Mouse (Mus musculus) forebrain, postnatal 0 days (tissue): ENCODE data around the gene Sar1a. TPM values are rescaled to one million over a fixed set of nuclear protein-coding genes. Genes with fewer than 3 reads are reported as not detected.

Experiments used
- ATAC-seq: fragments of 200-750 bp; cut with Nextera tagmentation; 2 replicates; pipeline ENCODE4 v1.8.0; 2017; ENCODE audit warnings: mild to moderate bottlenecking, moderate library complexity
- DNase-seq: peaks from one replicate; pipeline ENCODE4 v3.0.0-alpha.2; 2015
- H3K27ac ChIP-seq: fragments of 300-500 bp; sonication (generic); 2 replicates; pipeline ENCODE4 v1.5.1; 2014; ENCODE audit warnings: low read depth, mild to moderate bottlenecking, antibody characterized with exemption, low read length, moderate library complexity, mixed read lengths
- H3K27me3 ChIP-seq: fragments of 300-500 bp; sonication (generic); 2 replicates; pipeline ENCODE4 v1.6.1; 2014; ENCODE audit warnings: mild to moderate bottlenecking, low read length, mixed read lengths; ENCODE audit not compliant: insufficient read depth
- H3K36me3 ChIP-seq: fragments of 300-500 bp; sonication (generic); 2 replicates; pipeline ENCODE4 v1.6.1; 2014; ENCODE audit warnings: mild to moderate bottlenecking, moderate library complexity; ENCODE audit not compliant: insufficient read depth
- H3K4me1 ChIP-seq: fragments of 300-500 bp; sonication (generic); 2 replicates; pipeline ENCODE4 v1.6.1; 2014; ENCODE audit warnings: antibody characterized with exemption; ENCODE audit not compliant: insufficient read depth
- H3K4me2 ChIP-seq: fragments of 300-500 bp; sonication (generic); 2 replicates; pipeline ENCODE4 v1.6.1; 2014; ENCODE audit warnings: low read depth, mild to moderate bottlenecking, moderate library complexity
- H3K4me3 ChIP-seq: fragments of 300-500 bp; sonication (generic); 2 replicates; pipeline ENCODE4 v1.5.1; 2014; ENCODE audit warnings: low read depth, low read length, mixed read lengths
- H3K9ac ChIP-seq: fragments of 300-500 bp; sonication (generic); 2 replicates; pipeline ENCODE4 v1.6.1; 2014; ENCODE audit warnings: mild to moderate bottlenecking
- H3K9me3 ChIP-seq: fragments of 300-500 bp; sonication (generic); 2 replicates; pipeline ENCODE4 v1.6.1; 2016; ENCODE audit warnings: low read length
- CTCF ChIP-seq: sonication (generic); IDR thresholded peaks from 2 replicates; pipeline ENCODE4 v1.5.1; 2016; ENCODE audit warnings: antibody characterized with exemption, control low read depth, low read depth
- WGBS: fragments of 180-500 bp; shearing (Covaris S2); extraction: QIAGEN DNeasy Blood & Tissue Kit; methylation state at CpG from one replicate; pipeline ENCODE4 v1.1.7; 2014; 5-methylcytosine and 5-hydroxymethylcytosine counted together
- polyA plus RNA-seq: library from polyadenylated mRNA; unstranded; fragments of >200 nt; fragmentation: Nextera tagmentation; extraction: Ambion mirVana; gene quantifications from 2 replicates; pipeline ENCODE4 v1.2.1, GENCODE M21; 2015
- total RNA-seq: library from RNA; depleted of rRNA; stranded (reverse); fragments of >200 nt; gene quantifications from 2 replicates; pipeline ENCODE4 v1.2.3, GENCODE M21; 2014

The Sar1a gene
- total and polyA plus RNA-seq, 2 experiments from 2014 or later, result 213 to 221 TPM

GRCm38 (mm10) chr10:61675935-61676334 is 4.2 kb upstream of the Sar1a start:
- Histone ChIP-seq H3K27me3 (no peaks in the 10 kb centered on the region), H3K9me3 (no peaks in the 10 kb centered on the region), H3K9ac (no peak overlapping the region), H3K27ac (no peak overlapping the region), H3K4me3 (no peak overlapping the region), H3K36me3 (peaks cover 45% of the 10 kb centered on the region), H3K4me1 (peaks cover 2% of the 10 kb centered on the region; the same call in 1 of the 2 replicates), H3K4me2 (no peak overlapping the region)
- DNase-seq, result no peak
- no peak for ATAC-seq
- no peak for TF ChIP-seq CTCF
- WGBS, result 83% methylated on average over 3 of the region's 3 CpGs

- peak; percentile 1; the same call in 1 of the 2 replicates for ATAC-seq
- TF ChIP-seq CTCF, result no peak
Measured at GRCm38 (mm10) chr10:61679545-61679944, 554 bp upstream of the Sar1a start.

GRCm38 (mm10) chr10:61689405-61689804 is 9.3 kb downstream of the Sar1a start:
- Histone ChIP-seq H3K4me2 (no peak overlapping the region), H3K4me3 (no peak overlapping the region), H3K4me1 (no peaks in the 10 kb centered on the region), H3K36me3 (peaks cover 74% of the 10 kb centered on the region), H3K9me3 (no peaks in the 10 kb centered on the region), H3K9ac (no peak overlapping the region), H3K27ac (no peak overlapping the region), H3K27me3 (no peaks in the 10 kb centered on the region)
- no peak for TF ChIP-seq CTCF
- no peak for DNase-seq
- WGBS, result 88% methylated on average over 8 of the region's 8 CpGs
- ATAC-seq, result no peak

More at GRCm38 (mm10) chr10:61679545-61679944, 554 bp upstream of the Sar1a start:
- Histone ChIP-seq H3K9me3 (no peaks in the 10 kb centered on the region), H3K4me3 (peak overlapping the region; percentile 97), H3K27ac (peak overlapping the region; percentile 70), H3K4me1 (peaks cover 7% of the 10 kb centered on the region; the same call in 1 of the 2 replicates), H3K4me2 (peak overlapping the region; percentile 74), H3K27me3 (no peaks in the 10 kb centered on the region), H3K36me3 (peaks cover 13% of the 10 kb centered on the region), H3K9ac (peak overlapping the region; percentile 92)
- no peak for DNase-seq
- WGBS, result 36% methylated on average over 9 of the region's 9 CpGs

GRCm38 (mm10) chr10:61693563-61693962 is 13.5 kb downstream of the Sar1a start:
- 73% methylated on average over 4 of the region's 4 CpGs for WGBS
- H3K4me3 ChIP-seq, result no peak overlapping the region
- 0 out of 2 replicates have a peak, but pooled peaks cover 11% of the 10 kb centered on the region for H3K4me1 ChIP-seq
- H3K27me3 ChIP-seq, result no peaks in the 10 kb centered on the region
- no peak overlapping the region for H3K27ac ChIP-seq
- H3K4me2 ChIP-seq, result no peak overlapping the region
- no peaks in the 10 kb centered on the region for H3K9me3 ChIP-seq
- ATAC-seq (no peak), DNase-seq (no peak)
- TF ChIP-seq CTCF, result no peak
- no peak overlapping the region for H3K9ac ChIP-seq
- peaks cover 45% of the 10 kb centered on the region for H3K36me3 ChIP-seq

GRCm38 (mm10) chr10:61694870-61695670 is 15.0 kb downstream of the Sar1a start, which contains the start of gene Tysnd1:
TSS of gene Tysnd1 (plus strand) at chr10:61695514.
- peak; percentile 100 for DNase-seq
- peak; percentile 55 for TF ChIP-seq CTCF
- H3K4me3 ChIP-seq, result peak within 1 kb of the TSS; percentile 84
- H3K36me3 ChIP-seq, result peaks cover 37% of the 10 kb centered on the region
- H3K9me3 ChIP-seq, result no peaks in the 10 kb centered on the region
- H3K4me1 ChIP-seq, result 0 out of 2 replicates have a peak, but pooled peaks cover 11% of the 10 kb centered on the region
- H3K27me3 ChIP-seq, result no peaks in the 10 kb centered on the region
- H3K4me2 ChIP-seq, result peak within 1 kb of the TSS; percentile 99
- ATAC-seq, result peak; percentile 99
- WGBS, result 2% methylated on average over 41 of the region's 42 CpGs
- peak within 1 kb of the TSS; percentile 80 for H3K27ac ChIP-seq
- peak within 1 kb of the TSS; percentile 65 for H3K9ac ChIP-seq

GRCm38 (mm10) chr10:61695703-61696559 is 15.8 kb downstream of the Sar1a start:
- H3K27me3 ChIP-seq, result no peaks in the 10 kb centered on the region
- peak overlapping the region; percentile 99 for H3K4me2 ChIP-seq
- H3K9ac ChIP-seq, result peak overlapping the region; percentile 65
- TF ChIP-seq CTCF, result no peak
- peaks cover 29% of the 10 kb centered on the region for H3K36me3 ChIP-seq
- ATAC-seq (peak; percentile 21), DNase-seq (no peak)
- WGBS, result 2% methylated on average over 91 of the region's 111 CpGs
- no peaks in the 10 kb centered on the region for H3K9me3 ChIP-seq
- 0 out of 2 replicates have a peak, but pooled peaks cover 11% of the 10 kb centered on the region for H3K4me1 ChIP-seq
- H3K4me3 ChIP-seq, result peak overlapping the region; percentile 84
- 0 out of 2 replicates have a peak overlapping the region, but pooled peaks have one; percentile 67 for H3K27ac ChIP-seq
